Mouse (Mus musculus): ENCODE measurements around the gene Mid1. TPM values are rescaled to one million over a fixed set of nuclear protein-coding genes. Genes with fewer than 3 reads are reported as not detected.
A peak's percentile ranks its signal among the peaks of the same experiment; 100 is the strongest.
"Not testable (repeated sequence)": the region's sequence is repeated elsewhere in the genome, so short reads cannot be mapped to it uniquely, and the experiment has no call there.

Mid1 gene
- polyA plus RNA-seq, 1 experiment from 2014 or later, result 11.2 TPM

GRCm38 (mm10) chrX:169992086-169992930 is 307.3 kb downstream of the Mid1 start:
- not testable (repeated sequence) for H3K4me3 ChIP-seq; H3K27ac ChIP-seq; ATAC-seq (ENCODE audit: insufficient number of reproducible peaks, insufficient read depth, low FRiP score, low TSS enrichment); H3K9ac ChIP-seq; H3K4me2 ChIP-seq (replicated peaks); H3K27me3 ChIP-seq; H3K4me1 ChIP-seq
- WGBS, result 29% methylated on average over 10 of the region's 15 CpGs
- Histone ChIP-seq H3K9me3 (peaks cover 26% of the 10 kb centered on the region), H3K36me3 (peaks cover 26% of the 10 kb centered on the region)

- H3K9me3 ChIP-seq, result peaks cover 22% of the 10 kb centered on the region
- not testable (repeated sequence) for H3K27me3 ChIP-seq; ATAC-seq (ENCODE audit: insufficient number of reproducible peaks, insufficient read depth, low FRiP score, low TSS enrichment); H3K27ac ChIP-seq; H3K9ac ChIP-seq; H3K4me2 ChIP-seq (replicated peaks); H3K4me3 ChIP-seq; H3K4me1 ChIP-seq
- WGBS, result 47% methylated on average over 5 of the region's 8 CpGs
- peaks cover 22% of the 10 kb centered on the region for H3K36me3 ChIP-seq
Measured at GRCm38 (mm10) chrX:169992951-169993547, 308.1 kb downstream of the Mid1 start.

GRCm38 (mm10) chrX:169994011-169994865 is 309.2 kb downstream of the Mid1 start:
- ATAC-seq (ENCODE audit: insufficient number of reproducible peaks, insufficient read depth, low FRiP score, low TSS enrichment); H3K27me3 ChIP-seq; H3K27ac ChIP-seq; H3K9ac ChIP-seq; H3K4me3 ChIP-seq; H3K4me2 ChIP-seq (replicated peaks); H3K4me1 ChIP-seq: not testable (repeated sequence)
- WGBS, result 24% methylated on average over 2 of the region's 33 CpGs
- peaks cover 11% of the 10 kb centered on the region for H3K36me3 ChIP-seq
- H3K9me3 ChIP-seq, result peaks cover 15% of the 10 kb centered on the region

- not testable (repeated sequence) for H3K4me1 ChIP-seq; H3K9me3 ChIP-seq; H3K36me3 ChIP-seq; H3K4me3 ChIP-seq; H3K27ac ChIP-seq; H3K4me2 ChIP-seq (replicated peaks); H3K27me3 ChIP-seq; H3K9ac ChIP-seq; ATAC-seq (ENCODE audit: insufficient number of reproducible peaks, insufficient read depth, low FRiP score, low TSS enrichment)
- 12% methylated on average over 2 of the region's 2 CpGs for WGBS
Measured at GRCm38 (mm10) chrX:169994866-169995711, 310.1 kb downstream of the Mid1 start.

- not testable (repeated sequence) for H3K9ac ChIP-seq; H3K4me1 ChIP-seq; H3K36me3 ChIP-seq; H3K4me2 ChIP-seq (replicated peaks); H3K4me3 ChIP-seq; H3K9me3 ChIP-seq; H3K27ac ChIP-seq; ATAC-seq (ENCODE audit: insufficient number of reproducible peaks, insufficient read depth, low FRiP score, low TSS enrichment); H3K27me3 ChIP-seq
- WGBS, result no CpG with 5 or more reads among the region's 17 CpGs
Measured at GRCm38 (mm10) chrX:169995909-169996521, 311.0 kb downstream of the Mid1 start.

GRCm38 (mm10) chrX:169996926-169997325 is 311.9 kb downstream of the Mid1 start:
- no CpG with 5 or more reads among the region's 46 CpGs for WGBS
- H3K9ac ChIP-seq; H3K27me3 ChIP-seq; H3K9me3 ChIP-seq; H3K36me3 ChIP-seq; H3K4me1 ChIP-seq; H3K4me2 ChIP-seq (replicated peaks); H3K4me3 ChIP-seq; H3K27ac ChIP-seq; ATAC-seq (ENCODE audit: insufficient number of reproducible peaks, insufficient read depth, low FRiP score, low TSS enrichment): not testable (repeated sequence)

GRCm38 (mm10) chrX:169997456-169997853 is 312.5 kb downstream of the Mid1 start:
- not testable (repeated sequence) for H3K36me3 ChIP-seq; H3K4me2 ChIP-seq (replicated peaks); H3K27me3 ChIP-seq; H3K9me3 ChIP-seq; H3K9ac ChIP-seq; H3K4me1 ChIP-seq
- peak; percentile 43; the same call in 1 of the 2 replicates for ATAC-seq (ENCODE audit: insufficient number of reproducible peaks, insufficient read depth, low FRiP score, low TSS enrichment)
- 25% methylated on average over 32 of the region's 40 CpGs for WGBS
- peak overlapping the region; percentile 23; the same call in 1 of the 2 replicates for H3K4me3 ChIP-seq
- H3K27ac ChIP-seq, result peak overlapping the region; percentile 30; the same call in 1 of the 2 replicates

- whole genome bisulfite sequencing, result 11% methylated on average over 19 of the region's 37 CpGs
- not testable (repeated sequence) for H3K9me3 ChIP-seq; H3K36me3 ChIP-seq; H3K4me2 ChIP-seq (replicated peaks); H3K9ac ChIP-seq; H3K27me3 ChIP-seq; H3K4me1 ChIP-seq
- Histone ChIP-seq H3K4me3 (peak overlapping the region; percentile 23; the same call in 1 of the 2 replicates), H3K27ac (peak overlapping the region; percentile 30; the same call in 1 of the 2 replicates)
- peak; percentile 76; the same call in 1 of the 2 replicates for ATAC-seq (ENCODE audit: insufficient number of reproducible peaks, insufficient read depth, low FRiP score, low TSS enrichment)
Measured at GRCm38 (mm10) chrX:169997854-169998456, 313.0 kb downstream of the Mid1 start.

- WGBS, result 8% methylated on average over 3 of the region's 4 CpGs
- ATAC-seq (ENCODE audit: insufficient number of reproducible peaks, insufficient read depth, low FRiP score, low TSS enrichment); H3K4me3 ChIP-seq: not testable (repeated sequence)
Measured at GRCm38 (mm10) chrX:169998559-169999219, 313.7 kb downstream of the Mid1 start.

GRCm38 (mm10) chrX:169999226-169999883 is 314.4 kb downstream of the Mid1 start:
- not testable (repeated sequence) for H3K4me3 ChIP-seq; H3K4me1 ChIP-seq; H3K36me3 ChIP-seq; H3K27ac ChIP-seq; ATAC-seq (ENCODE audit: insufficient number of reproducible peaks, insufficient read depth, low FRiP score, low TSS enrichment); H3K4me2 ChIP-seq (replicated peaks); H3K27me3 ChIP-seq; H3K9me3 ChIP-seq; H3K9ac ChIP-seq
- WGBS, result 31% methylated on average over 9 of the region's 11 CpGs

More at GRCm38 (mm10) chrX:169998559-169999219, 313.7 kb downstream of the Mid1 start:
- not testable (repeated sequence) for H3K4me2 ChIP-seq (replicated peaks); H3K9ac ChIP-seq; H3K9me3 ChIP-seq; H3K4me1 ChIP-seq; H3K36me3 ChIP-seq; H3K27me3 ChIP-seq; H3K27ac ChIP-seq
